Mouse (Mus musculus): ENCODE data around the gene Bax.

GRCm38 (mm10) chr7:45460860-45461314, 5.8 kb downstream of the Bax start:
- no peak for TF ChIP-seq CTCF (IDR thresholded peaks at IDR 0.05)
- no peak for TF ChIP-seq EP300 (IDR thresholded peaks at IDR 0.05; ENCODE audit: insufficient read depth, low read depth, low read length)

All from heart, adult 2 months (tissue).